Mouse (Mus musculus) hindbrain, embryonic 16.5 days (tissue): ENCODE measurements around the gene Ift52. TPM values are rescaled to one million over a fixed set of nuclear protein-coding genes. Genes with fewer than 3 reads are reported as not detected.
"Not testable (repeated sequence)": the region's sequence is repeated elsewhere in the genome, so short reads cannot be mapped to it uniquely, and the experiment has no call there.

Source experiments
- ATAC-seq: fragments of 200-750 bp; cut with Nextera tagmentation; 2 replicates; pipeline ENCODE4 v1.8.0; 2017; ENCODE audit warnings: moderate TSS enrichment, moderate library complexity
- H3K27ac ChIP-seq: fragments of 300-500 bp; sonication (generic); 2 replicates; pipeline ENCODE4 v1.5.1; 2014; ENCODE audit warnings: low read depth, mild to moderate bottlenecking, control low read depth, low read length, moderate library complexity
- H3K27me3 ChIP-seq: fragments of 300-500 bp; sonication (generic); replicated peaks from 2 replicates; pipeline ENCODE4 v1.6.1; 2014; ENCODE audit warnings: low read length; ENCODE audit not compliant: control insufficient read depth, insufficient read depth
- H3K36me3 ChIP-seq: fragments of 300-500 bp; sonication (generic); 2 replicates; pipeline ENCODE4 v1.6.1; 2014; ENCODE audit warnings: mild to moderate bottlenecking, low read length, moderate library complexity, mixed read lengths; ENCODE audit not compliant: control insufficient read depth, insufficient read depth
- H3K4me1 ChIP-seq: fragments of 300-500 bp; sonication (generic); 2 replicates; pipeline ENCODE4 v1.6.1; 2014; ENCODE audit warnings: low read depth, low read length; ENCODE audit not compliant: control insufficient read depth, insufficient read depth
- H3K4me2 ChIP-seq: fragments of 300-500 bp; sonication (generic); 2 replicates; pipeline ENCODE4 v1.6.1; 2014; ENCODE audit warnings: mild to moderate bottlenecking, low read length, control low read depth, moderate library complexity
- H3K4me3 ChIP-seq: fragments of 300-500 bp; sonication (generic); 2 replicates; pipeline ENCODE4 v1.5.1; 2014; ENCODE audit warnings: mild to moderate bottlenecking, low read length, control low read depth, moderate library complexity
- H3K9ac ChIP-seq: fragments of 300-500 bp; sonication (generic); 2 replicates; pipeline ENCODE4 v1.6.1; 2014; ENCODE audit warnings: low read depth, mild to moderate bottlenecking, control low read depth, low read length, moderate library complexity
- H3K9me3 ChIP-seq: fragments of 300-500 bp; sonication (generic); 2 replicates; pipeline ENCODE4 v1.6.1; 2014; ENCODE audit warnings: mild to moderate bottlenecking, low read length, moderate library complexity; ENCODE audit not compliant: control insufficient read depth
- WGBS: fragments of 180-500 bp; shearing (Covaris S2); extraction: QIAGEN DNeasy Blood & Tissue Kit; methylation state at CpG from one replicate; pipeline ENCODE4 v1.1.7; 2014; 5-methylcytosine and 5-hydroxymethylcytosine counted together
- polyA plus RNA-seq: library from polyadenylated mRNA; unstranded; fragments of >200 nt; fragmentation: Nextera tagmentation; extraction: Ambion mirVana; gene quantifications from 2 replicates; pipeline ENCODE4 v1.2.1, GENCODE M21; 2015

Gene Ift52
- polyA plus RNA-seq, 1 experiment from 2014 or later: 33.9 TPM

DNA sequence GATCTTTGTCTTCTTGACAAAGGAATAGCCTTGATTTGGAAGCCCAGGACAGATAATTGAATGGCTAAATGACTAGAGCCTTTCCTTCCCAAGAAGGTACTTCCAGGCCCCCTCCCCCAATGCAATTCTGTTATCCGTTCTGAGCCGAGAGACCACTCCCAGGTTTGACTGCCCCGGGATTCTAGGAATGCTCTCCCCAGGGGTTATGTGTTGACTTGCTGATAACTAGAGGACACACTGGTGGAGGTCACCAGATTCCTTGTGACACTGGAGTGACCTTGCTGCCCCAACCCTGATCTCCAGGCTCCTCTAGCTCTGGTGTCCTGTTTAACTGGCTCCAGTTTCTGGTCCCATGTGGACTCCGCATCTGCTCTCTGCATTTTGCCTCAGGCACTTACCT, 34.9 kb downstream of the Ift52 start:
- no peak for ATAC-seq
- Histone ChIP-seq H3K4me2 (no peak overlapping the region), H3K9me3 (no peaks in the 10 kb centered on the region), H3K36me3 (0 out of 2 replicates have a peak, but pooled peaks cover under 1% of the 10 kb centered on the region), H3K4me3 (no peak overlapping the region), H3K4me1 (peaks cover 14% of the 10 kb centered on the region), H3K9ac (no peak overlapping the region), H3K27me3 (no peaks in the 10 kb centered on the region), H3K27ac (no peak overlapping the region)
- WGBS: 43% methylated on average over 4 of the region's 4 CpGs

GRCm38 (mm10) chr2:163052826-163053225, 35.7 kb downstream of the Ift52 start:
- no peak overlapping the region for H3K27ac ChIP-seq
- H3K36me3 ChIP-seq: no peaks in the 10 kb centered on the region
- H3K4me1 ChIP-seq: peaks cover 14% of the 10 kb centered on the region
- no peak overlapping the region for H3K4me3 ChIP-seq
- H3K9me3 ChIP-seq: no peaks in the 10 kb centered on the region
- H3K9ac ChIP-seq: no peak overlapping the region
- ATAC-seq: no peak
- WGBS: 57% methylated on average over 4 of the region's 4 CpGs
- H3K27me3 ChIP-seq: no peaks in the 10 kb centered on the region
- no peak overlapping the region for H3K4me2 ChIP-seq

GRCm38 (mm10) chr2:163054335-163054840, 37.2 kb downstream of the Ift52 start, which contains the start of gene Mybl2:
Mybl2 (plus strand) TSS chr2:163054687.
- ATAC-seq: peak; percentile 99
- H3K9ac ChIP-seq: peak within 1 kb of the TSS; percentile 58
- H3K36me3 ChIP-seq: no peaks in the 10 kb centered on the region
- no peaks in the 10 kb centered on the region for H3K27me3 ChIP-seq
- H3K4me2 ChIP-seq: peak within 1 kb of the TSS; percentile 95
- peaks cover 14% of the 10 kb centered on the region for H3K4me1 ChIP-seq
- peak within 1 kb of the TSS; percentile 58 for H3K4me3 ChIP-seq
- WGBS: under 1% methylated on average over 46 of the region's 48 CpGs
- H3K27ac ChIP-seq: no peak within 1 kb of the TSS
- no peaks in the 10 kb centered on the region for H3K9me3 ChIP-seq

- peak overlapping the region; percentile 95 for H3K4me2 ChIP-seq
- WGBS: 0% methylated on average over 36 of the region's 38 CpGs
- ATAC-seq: 0 out of 2 replicates have a peak, but pooled peaks have one; percentile 7
Observed at GRCm38 (mm10) chr2:163054891-163055494, 37.8 kb downstream of the Ift52 start.

GRCm38 (mm10) chr2:163055715-163056114, 38.6 kb downstream of the Ift52 start:
- no peak for ATAC-seq

More at GRCm38 (mm10) chr2:163054891-163055494, 37.8 kb downstream of the Ift52 start:
- Histone ChIP-seq H3K27ac (no peak overlapping the region), H3K4me3 (peak overlapping the region; percentile 58), H3K9ac (peak overlapping the region; percentile 58), H3K27me3 (no peaks in the 10 kb centered on the region), H3K9me3 (no peaks in the 10 kb centered on the region), H3K4me1 (peaks cover 14% of the 10 kb centered on the region), H3K36me3 (no peaks in the 10 kb centered on the region)

GRCm38 (mm10) chr2:163056584-163056983, 39.4 kb downstream of the Ift52 start:
- ATAC-seq: no peak
- Histone ChIP-seq H3K9ac (no peak overlapping the region), H3K4me3 (no peak overlapping the region), H3K27me3 (no peaks in the 10 kb centered on the region), H3K27ac (no peak overlapping the region), H3K4me2 (no peak overlapping the region), H3K9me3 (no peaks in the 10 kb centered on the region), H3K4me1 (peaks cover 14% of the 10 kb centered on the region), H3K36me3 (no peaks in the 10 kb centered on the region)
- 90% methylated on average over 9 of the region's 9 CpGs for WGBS

More at GRCm38 (mm10) chr2:163055715-163056114, 38.6 kb downstream of the Ift52 start:
- Histone ChIP-seq H3K9me3 (no peaks in the 10 kb centered on the region), H3K27me3 (no peaks in the 10 kb centered on the region), H3K4me3 (no peak overlapping the region; the same call in 1 of the 2 replicates), H3K36me3 (no peaks in the 10 kb centered on the region), H3K4me2 (peak overlapping the region; percentile 95), H3K27ac (no peak overlapping the region), H3K9ac (no peak overlapping the region), H3K4me1 (peaks cover 14% of the 10 kb centered on the region)
- 34% methylated on average over 5 of the region's 5 CpGs for WGBS

DNA sequence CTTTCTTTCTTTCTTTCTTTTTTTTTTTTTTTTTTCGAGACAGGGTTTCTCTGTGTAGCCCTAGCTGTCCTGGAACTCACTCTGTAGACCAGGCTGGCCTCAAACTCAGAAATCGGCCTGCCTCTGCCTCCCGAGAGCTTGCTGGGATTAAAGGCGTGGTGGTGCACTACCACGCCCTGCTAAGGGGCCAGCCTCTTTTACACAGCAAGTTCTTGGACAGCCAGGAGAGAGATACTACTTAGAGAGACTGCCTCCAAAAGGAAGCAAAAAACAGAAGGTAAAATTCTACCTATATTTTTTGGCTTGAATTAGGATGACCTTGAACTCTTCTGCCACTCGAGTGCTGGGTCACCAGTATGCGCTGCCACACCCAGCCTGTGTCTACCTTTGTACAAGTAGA, 41.8 kb downstream of the Ift52 start:
- H3K4me3 ChIP-seq, H3K27me3 ChIP-seq, ATAC-seq, H3K9ac ChIP-seq, H3K9me3 ChIP-seq, H3K27ac ChIP-seq, H3K36me3 ChIP-seq, H3K4me2 ChIP-seq: not testable (repeated sequence)
- 94% methylated on average over 7 of the region's 7 CpGs for WGBS
- H3K4me1 ChIP-seq: peaks cover 11% of the 10 kb centered on the region

DNA sequence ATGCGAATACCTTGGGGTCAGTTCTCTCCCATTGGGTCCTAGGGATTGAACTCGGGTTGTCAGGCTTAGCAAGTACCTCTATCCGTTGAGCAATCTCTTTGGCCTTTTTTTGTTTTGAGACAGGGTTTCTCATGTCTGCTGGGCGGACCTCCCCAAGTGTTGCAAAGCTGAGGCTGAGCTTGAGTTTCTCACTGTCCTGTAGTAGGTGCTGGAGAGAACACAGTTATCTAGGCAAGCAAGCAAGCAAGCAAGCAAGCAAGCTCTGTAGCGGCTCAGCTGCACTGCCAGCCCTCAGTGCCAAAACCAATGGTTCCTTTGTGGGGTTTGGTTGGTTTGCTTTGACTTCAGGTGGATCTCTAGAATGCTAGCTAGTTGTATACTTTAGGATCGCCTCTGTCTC, 43.5 kb downstream of the Ift52 start:
- Histone ChIP-seq H3K4me1 (no peaks in the 10 kb centered on the region), H3K27ac (no peak overlapping the region), H3K4me3 (no peak overlapping the region), H3K4me2 (no peak overlapping the region), H3K9ac (no peak overlapping the region), H3K27me3 (no peaks in the 10 kb centered on the region), H3K36me3 (no peaks in the 10 kb centered on the region), H3K9me3 (no peaks in the 10 kb centered on the region)
- ATAC-seq: no peak
- WGBS: 85% methylated on average over 6 of the region's 6 CpGs

GRCm38 (mm10) chr2:163061203-163062118, 44.3 kb downstream of the Ift52 start:
- H3K9ac ChIP-seq: no peak overlapping the region
- H3K9me3 ChIP-seq: no peaks in the 10 kb centered on the region
- 84% methylated on average over 8 of the region's 8 CpGs for WGBS
- H3K27ac ChIP-seq: no peak overlapping the region
- ATAC-seq: no peak
- no peak overlapping the region for H3K4me2 ChIP-seq
- no peak overlapping the region for H3K4me3 ChIP-seq
- no peaks in the 10 kb centered on the region for H3K27me3 ChIP-seq
- H3K36me3 ChIP-seq: no peaks in the 10 kb centered on the region
- H3K4me1 ChIP-seq: no peaks in the 10 kb centered on the region
